12 mouse cellular contexts compared by ENCODE assay signal in the genomic region with DNA sequence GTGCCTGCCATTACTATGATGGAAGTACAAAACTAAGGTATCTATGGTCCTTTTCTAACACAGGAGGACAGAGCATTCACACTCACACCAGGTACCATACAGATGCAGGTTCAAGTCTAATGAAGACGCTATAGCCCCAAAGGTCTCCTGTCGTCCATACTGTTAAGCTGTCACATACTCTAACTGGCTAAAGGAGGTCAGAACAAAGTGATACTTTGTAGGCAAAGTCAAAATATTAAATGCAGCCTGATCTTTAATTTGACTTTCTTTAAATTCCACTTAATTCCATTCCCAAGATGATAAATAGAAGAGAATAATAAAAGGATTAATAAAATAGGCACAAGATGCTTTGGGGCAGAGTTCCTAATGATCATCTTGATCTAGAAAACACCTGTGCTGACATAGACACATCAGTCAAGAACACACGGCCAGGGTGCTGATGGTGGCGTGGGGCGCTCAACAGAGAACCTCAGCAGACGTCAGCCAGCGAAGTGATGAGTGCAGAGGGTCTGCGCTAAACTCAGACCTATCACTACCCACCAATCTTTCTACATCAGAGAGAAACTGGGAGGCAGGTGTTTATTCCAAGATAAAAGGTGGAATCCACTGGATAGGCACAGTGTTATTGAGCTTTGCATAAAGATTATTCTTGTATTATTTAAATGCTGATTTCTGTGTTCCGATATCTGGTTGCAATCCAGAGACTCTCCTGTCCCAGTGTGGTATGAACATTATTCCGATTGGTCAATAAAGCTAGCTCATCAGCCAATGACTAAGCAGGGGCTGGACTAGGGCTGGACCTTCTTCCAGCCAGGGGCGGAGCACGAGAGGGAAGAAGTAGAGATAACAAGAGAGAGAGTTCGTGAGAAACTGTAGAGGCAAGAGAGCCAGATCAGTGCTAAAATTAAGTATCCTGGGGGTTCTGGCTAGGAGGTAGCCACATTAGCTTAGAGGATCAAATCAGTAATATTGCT. TPM values are rescaled to one million over a fixed set of nuclear protein-coding genes. Genes with fewer than 3 reads are reported as not detected.
A peak's percentile ranks its signal among the peaks of the same experiment; 100 is the strongest.
DNase-seq lines count a peak whose midpoint lies in the region; ATAC-seq and TF ChIP-seq lines count a peak whose summit lies in the region.
"Had no signal": no experiment of that assay in that cellular context is flagged by ENCODE, and none has a peak within 500 bp of the region (broad histone marks: within the 10 kb centered on the region; RNA-seq: fewer than 3 reads in every experiment).

No protein-coding gene starts in this region.

- H3K27me3 ChIP-seq in ES-Bruce4 (ENCODE audit: control insufficient read depth, insufficient read depth, low read length, poor library complexity, severe bottlenecking) = no peaks in the 10 kb centered on the region
- no peaks in the 10 kb centered on the region for H3K27me3 ChIP-seq in liver, embryonic 14.5 days (ENCODE audit: control insufficient read depth, insufficient read depth, low read length)
- H3K27me3 ChIP-seq: CH12.LX; embryonic facial prominence, embryonic 15.5 days; limb, embryonic 13.5 days had no signal

- H3K36me3 ChIP-seq in ES-Bruce4 (ENCODE audit: control insufficient read depth, insufficient read depth, low read length, poor library complexity, severe bottlenecking) = no peaks in the 10 kb centered on the region
- no peaks in the 10 kb centered on the region for H3K36me3 ChIP-seq in liver, embryonic 14.5 days (replicated peaks; ENCODE audit: control insufficient read depth, insufficient read depth, low read depth)

- TF ChIP-seq POLR2A in ES-Bruce4 (IDR thresholded peaks at IDR 0.05; ENCODE audit: insufficient read depth, low read length) = no peak

- no peak for TF ChIP-seq EP300 in ES-Bruce4 (IDR thresholded peaks at IDR 0.05; ENCODE audit: insufficient read depth, low read depth, low read length)
- TF ChIP-seq EP300 in liver, embryonic 14.5 days (IDR thresholded peaks at IDR 0.05; ENCODE audit: low read depth) = no peak

- intact Hi-C loops in heart, postnatal 36 days (cut with DNase I) = loop anchor here (2.0 kb wide), 1 partner anchor 77 kb away; no protein-coding TSS in a partner anchor
- intact Hi-C loops in left cerebral cortex, postnatal 14 days (cut with DNase I) = no loop called here

- 33% methylated on average over 13 of the region's 13 CpGs for WGBS in liver, embryonic 14.5 days (ENCODE audit: insufficient replicate concordance)

- no peak for TF ChIP-seq CTCF in ES-Bruce4 (IDR thresholded peaks at IDR 0.05; ENCODE audit: low read depth, low read length)
- no peak for TF ChIP-seq CTCF in liver, embryonic 14.5 days (IDR thresholded peaks at IDR 0.05; ENCODE audit: low read depth)

- no peak overlapping the region for H3K9ac ChIP-seq in ES-Bruce4 (ENCODE audit: low read depth, poor library complexity, severe bottlenecking)
- no peak overlapping the region for H3K9ac ChIP-seq in liver, embryonic 14.5 days (replicated peaks)
- H3K9ac ChIP-seq: embryonic facial prominence, embryonic 15.5 days; limb, embryonic 13.5 days had no signal

- H3K4me3 ChIP-seq in ES-Bruce4 (ENCODE audit: low read depth, low read length) = peak overlapping the region; percentile 32
- H3K4me3 ChIP-seq in liver, embryonic 14.5 days (ENCODE audit: insufficient read depth in 1 of 2, low read depth in 2 of 2, low read length in 2 of 2) = peak overlapping the region in 1 of 2 experiments; percentile 5; a peak in 1 of 4 replicates
- H3K4me3 ChIP-seq: embryonic facial prominence, embryonic 15.5 days; limb, embryonic 13.5 days had no signal

- ATAC-seq in liver, embryonic 14.5 days (ENCODE audit: insufficient read depth) = peak; percentile 96
- ATAC-seq in frontal cortex, adult (ENCODE audit: low TSS enrichment) = no peak

- no peaks in the 10 kb centered on the region for H3K9me3 ChIP-seq in ES-Bruce4 (replicated peaks; ENCODE audit: control insufficient read depth, insufficient read depth, low read length, poor library complexity, severe bottlenecking)
- H3K9me3 ChIP-seq in liver, embryonic 14.5 days (ENCODE audit: control insufficient read depth, low read length) = no peaks in the 10 kb centered on the region
- H3K9me3 ChIP-seq: embryonic facial prominence, embryonic 15.5 days; limb, embryonic 13.5 days had no signal

- DNase-seq in heart, adult 11 months = peak; percentile 87
- DNase-seq in heart, postnatal 36 days = no peak
- DNase-seq in embryo, embryonic 9.5 days (ENCODE audit: extremely low spot score) = peak; percentile 9
- peak in 2 of 3 experiments; percentile 50 to 84 for DNase-seq in liver, embryonic 14.5 days (ENCODE audit: low read depth in 3 of 3, low spot score in 3 of 3)
- no peak for DNase-seq in thymus, postnatal 36 days
- DNase-seq in left cerebral cortex, postnatal 14 days (ENCODE audit: low spot score in 2 of 2) = no peak
- DNase-seq: spleen, adult 18-20 months had no signal

- H3K27ac ChIP-seq in ES-Bruce4 (ENCODE audit: insufficient read depth, low read length) = no peak overlapping the region
- H3K27ac ChIP-seq in liver, embryonic 14.5 days = no peak overlapping the region
- H3K27ac ChIP-seq: embryonic facial prominence, embryonic 15.5 days; limb, embryonic 13.5 days had no signal

- peak overlapping the region; percentile 54 for H3K4me2 ChIP-seq in liver, embryonic 14.5 days (ENCODE audit: low read depth)
- H3K4me2 ChIP-seq: embryonic facial prominence, embryonic 15.5 days; limb, embryonic 13.5 days had no signal

- no peaks in the 10 kb centered on the region for H3K4me1 ChIP-seq in ES-Bruce4 (ENCODE audit: control insufficient read depth, insufficient read depth, low read length)
- H3K4me1 ChIP-seq in liver, embryonic 14.5 days (replicated peaks; ENCODE audit: control insufficient read depth in 2 of 2, insufficient read depth in 2 of 2, low read length in 1 of 2) = peaks cover 7 to 10% of the 10 kb centered on the region in 2 experiments
- H3K4me1 ChIP-seq: embryonic facial prominence, embryonic 15.5 days; limb, embryonic 13.5 days had no signal

RNA-seq across cellular contexts. Expression of gene Dnajc3, which starts 50.0 kb away (rescaled TPM):
- 10 to 100 TPM; 26.8 to 34.0 TPM for total RNA-seq in heart, postnatal 36 days (2021)
- polyA plus RNA-seq in ES-Bruce4 (2011; ENCODE audit: insufficient read depth, insufficient read length, low read depth, missing spikeins) = 32.4 and 33.2 TPM in 2 replicates
- 8.0 and 12.7 TPM in 2 replicates for polyA plus RNA-seq in liver, embryonic 14.5 days (2012; rRNA removed)
- 28.3 and 29.7 TPM in 2 replicates for polyA plus RNA-seq in liver, embryonic 14.5 days (2014; fragmentation: Nextera tagmentation; extraction: Ambion mirVana)
- total RNA-seq in left cerebral cortex, postnatal 14 days (2021) = 10 to 100 TPM; 31.9 to 35.4 TPM

Comparison
In these comparisons a context has a peak if more than half of its experiments do, and no peak if none do; other contexts are left out.
1. DNase-seq: peak in heart, adult 11 months (single experiment), embryo, embryonic 9.5 days (single experiment) and liver, embryonic 14.5 days (2 of 3); none in heart, postnatal 36 days (0 of 2), thymus, postnatal 36 days (0 of 2) and left cerebral cortex, postnatal 14 days (0 of 2).